Mouse (Mus musculus) cortical plate, adult 2 months (tissue): Measurements from ENCODE around the gene Ezr.

Experiments used
- CTCF ChIP-seq: fragments of 200-500 bp; IDR thresholded peaks from 2 replicates; pipeline ENCODE4 v1.5.1; 2011; ENCODE audit warnings: mild to moderate bottlenecking, control low read depth, low read length; ENCODE audit not compliant: insufficient read depth; ENCODE audit errors: extremely low read depth
- POLR2A ChIP-seq: fragments of 200-500 bp; IDR thresholded peaks from 2 replicates; pipeline ENCODE4 v1.6.1; 2011; ENCODE audit warnings: mild to moderate bottlenecking, low read length, control low read depth; ENCODE audit not compliant: insufficient read depth; ENCODE audit errors: extremely low read depth

GRCm38 (mm10) chr17:6731132-6731531 lies 51.5 kb downstream of the Ezr start:
- TF ChIP-seq POLR2A (no peak), CTCF (no peak)
